Mouse (Mus musculus): ENCODE data around the gene Klf1.
"Not testable (repeated sequence)": the region's sequence is repeated elsewhere in the genome, so short reads cannot be mapped to it uniquely, and the experiment has no call there.

Klf1 gene

GRCm38 (mm10) chr8:84907037-84907436 is 5.3 kb downstream of the Klf1 start:
- in situ Hi-C loops (cut with MboI; ENCODE audit: low sequenced_read_pairs), result no loop called here

- in situ Hi-C loops (cut with MboI; ENCODE audit: low sequenced_read_pairs), result no loop called here
Observed at GRCm38 (mm10) chr8:84907493-84907892, 5.8 kb downstream of the Klf1 start.

- in situ Hi-C loops (cut with MboI; ENCODE audit: low sequenced_read_pairs), result not testable (repeated sequence)
Observed at GRCm38 (mm10) chr8:84907979-84908378, 6.3 kb downstream of the Klf1 start.

- in situ Hi-C loops (cut with MboI; ENCODE audit: low sequenced_read_pairs), result no loop called here
Observed at GRCm38 (mm10) chr8:84908421-84909161, 6.9 kb downstream of the Klf1 start, which contains the start of gene Dnase2a. Gene Dnase2a, plus strand, starts transcription at chr8:84908560.

GRCm38 (mm10) chr8:84909162-84909767 is 7.5 kb downstream of the Klf1 start:
- in situ Hi-C loops (cut with MboI; ENCODE audit: low sequenced_read_pairs), result no loop called here

GRCm38 (mm10) chr8:84909949-84910348 is 8.2 kb downstream of the Klf1 start:
- in situ Hi-C loops (cut with MboI; ENCODE audit: low sequenced_read_pairs), result no loop called here

- in situ Hi-C loops (cut with MboI; ENCODE audit: low sequenced_read_pairs), result no loop called here
Observed at GRCm38 (mm10) chr8:84910551-84910950, 8.8 kb downstream of the Klf1 start.

- in situ Hi-C loops (cut with MboI; ENCODE audit: low sequenced_read_pairs), result no loop called here
Observed at GRCm38 (mm10) chr8:84911854-84912253, 10.1 kb downstream of the Klf1 start.

GRCm38 (mm10) chr8:84912391-84912790 is 10.7 kb downstream of the Klf1 start:
- in situ Hi-C loops (cut with MboI; ENCODE audit: low sequenced_read_pairs), result no loop called here

- in situ Hi-C loops (cut with MboI; ENCODE audit: low sequenced_read_pairs), result no loop called here
Observed at GRCm38 (mm10) chr8:84912895-84913501, 11.3 kb downstream of the Klf1 start.

- in situ Hi-C loops (cut with MboI; ENCODE audit: low sequenced_read_pairs), result no loop called here
Observed at GRCm38 (mm10) chr8:84913502-84913900, 11.8 kb downstream of the Klf1 start.

GRCm38 (mm10) chr8:84913960-84914359 is 12.2 kb downstream of the Klf1 start:
- in situ Hi-C loops (cut with MboI; ENCODE audit: low sequenced_read_pairs), result no loop called here

- in situ Hi-C loops (cut with MboI; ENCODE audit: low sequenced_read_pairs), result no loop called here
Observed at GRCm38 (mm10) chr8:84915269-84915668, 13.5 kb downstream of the Klf1 start.

- in situ Hi-C loops (cut with MboI; ENCODE audit: low sequenced_read_pairs), result no loop called here
Observed at GRCm38 (mm10) chr8:84917781-84918180, 16.1 kb downstream of the Klf1 start.

- in situ Hi-C loops (cut with MboI; ENCODE audit: low sequenced_read_pairs), result no loop called here
Observed at GRCm38 (mm10) chr8:84918646-84919045, 16.9 kb downstream of the Klf1 start.

GRCm38 (mm10) chr8:84921596-84921995 is 19.9 kb downstream of the Klf1 start:
- in situ Hi-C loops (cut with MboI; ENCODE audit: low sequenced_read_pairs), result no loop called here

GRCm38 (mm10) chr8:84925557-84925956 is 23.8 kb downstream of the Klf1 start:
- in situ Hi-C loops (cut with MboI; ENCODE audit: low sequenced_read_pairs), result no loop called here

GRCm38 (mm10) chr8:84927513-84927912 is 25.8 kb downstream of the Klf1 start:
- in situ Hi-C loops (cut with MboI; ENCODE audit: low sequenced_read_pairs), result no loop called here

GRCm38 (mm10) chr8:84928456-84929306 is 27.0 kb downstream of the Klf1 start:
- in situ Hi-C loops (cut with MboI; ENCODE audit: low sequenced_read_pairs), result no loop called here

- in situ Hi-C loops (cut with MboI; ENCODE audit: low sequenced_read_pairs), result no loop called here
Observed at GRCm38 (mm10) chr8:84930582-84930981, 28.9 kb downstream of the Klf1 start.

All from CH12F3 (cell line).